Mouse (Mus musculus) C2C12 (cell line): Measurements from ENCODE around the gene Helb. TPM values are rescaled to one million over a fixed set of nuclear protein-coding genes. Genes with fewer than 3 reads are reported as not detected.

ENCODE experiments used
- H3K27me3 ChIP-seq: one replicate; pipeline ENCODE4 v1.6.1; 2011; ENCODE audit not compliant: control insufficient read depth, insufficient read depth, insufficient read length
- H3K36me3 ChIP-seq: one replicate; pipeline ENCODE4 v1.6.1; 2011; ENCODE audit not compliant: control insufficient read depth, insufficient read depth
- H3K4me3 ChIP-seq: one replicate; pipeline ENCODE4 v1.5.1; 2011; ENCODE audit warnings: mild to moderate bottlenecking, control low read depth; ENCODE audit not compliant: poor library complexity, insufficient read depth, severe bottlenecking
- H3K79me2 ChIP-seq: one replicate; pipeline ENCODE4 v1.6.1; 2011; ENCODE audit not compliant: control insufficient read depth, insufficient read depth
- H3K79me3 ChIP-seq: one replicate; pipeline ENCODE4 v1.6.1; 2011; ENCODE audit warnings: low read depth, control low read depth
- H3ac ChIP-seq: one replicate; pipeline ENCODE3; 2011; ENCODE audit warnings: low read depth; ENCODE audit not compliant: control insufficient read depth, insufficient read length
- CEBPB ChIP-seq: IDR thresholded peaks from one replicate; pipeline ENCODE4 v1.6.1; 2011; ENCODE audit warnings: low read depth, mild to moderate bottlenecking, control low read depth, moderate library complexity
- CTCF ChIP-seq: IDR thresholded peaks from one replicate; pipeline ENCODE4 v1.5.1; 2011; ENCODE audit not compliant: control insufficient read depth, insufficient read depth, insufficient read length
- FOSL1 ChIP-seq: IDR thresholded peaks from one replicate; pipeline ENCODE4 v1.8.0; 2011; ENCODE audit warnings: mild to moderate bottlenecking, low read length; ENCODE audit not compliant: poor library complexity, insufficient read depth, severe bottlenecking
- MAX ChIP-seq: IDR thresholded peaks from one replicate; pipeline ENCODE4 v1.6.1; 2011; ENCODE audit warnings: mild to moderate bottlenecking, control low read depth
- MYOD1 ChIP-seq: IDR thresholded peaks from one replicate; pipeline ENCODE4 v1.6.1; 2011; ENCODE audit warnings: low read depth; ENCODE audit not compliant: control insufficient read depth, insufficient read length
- MYOG ChIP-seq: IDR thresholded peaks from one replicate; pipeline ENCODE4 v1.6.1; 2011; ENCODE audit not compliant: control insufficient read depth, insufficient read length; ENCODE audit errors: extremely low read depth
- USF1 ChIP-seq: IDR thresholded peaks from one replicate; pipeline ENCODE4 v1.6.1; 2011; ENCODE audit warnings: low read depth, mild to moderate bottlenecking, control low read depth, moderate library complexity
- polyA plus RNA-seq: library from polyadenylated mRNA; unstranded; fragments of >200 nt; fragmentation: generic; extraction: Trizol; gene quantifications from one replicate; pipeline ENCODE4 v1.2.1, GENCODE M21; 2012; ENCODE audit warnings: missing spikeins

The Helb gene
- polyA plus RNA-seq, 1 experiment: 4.4 TPM

DNA sequence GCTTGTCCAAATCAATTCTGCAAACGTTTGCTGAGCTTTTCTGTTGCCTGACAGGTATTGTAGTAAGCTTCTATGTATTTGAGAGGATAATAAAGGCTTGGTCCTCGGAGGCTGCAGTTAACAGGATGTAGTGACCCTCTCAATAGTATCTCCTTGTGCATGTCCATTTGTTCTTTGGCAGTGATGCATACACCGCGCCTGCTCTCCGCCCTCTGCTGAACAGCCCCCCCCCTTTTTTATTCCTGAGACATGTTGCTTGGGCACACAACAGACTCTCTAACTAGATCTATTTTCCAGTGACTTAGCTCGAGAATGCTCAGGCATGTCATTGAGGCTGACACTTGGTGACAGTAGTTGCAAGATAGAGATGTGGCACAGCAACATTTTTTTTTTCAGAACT, 77.0 kb downstream of the Helb start:
- Histone ChIP-seq H3K79me2 (no peaks in the 10 kb centered on the region), H3K27me3 (peaks cover 6% of the 10 kb centered on the region), H3K4me3 (no peak overlapping the region), H3ac (no peak overlapping the region), H3K36me3 (no peaks in the 10 kb centered on the region), H3K79me3 (no peaks in the 10 kb centered on the region)
- TF ChIP-seq MYOD1: no peak
- TF ChIP-seq CEBPB: no peak
- TF ChIP-seq MAX: no peak
- TF ChIP-seq CTCF: no peak
- TF ChIP-seq USF1: no peak
- no peak for TF ChIP-seq MYOG
- TF ChIP-seq FOSL1: no peak

DNA sequence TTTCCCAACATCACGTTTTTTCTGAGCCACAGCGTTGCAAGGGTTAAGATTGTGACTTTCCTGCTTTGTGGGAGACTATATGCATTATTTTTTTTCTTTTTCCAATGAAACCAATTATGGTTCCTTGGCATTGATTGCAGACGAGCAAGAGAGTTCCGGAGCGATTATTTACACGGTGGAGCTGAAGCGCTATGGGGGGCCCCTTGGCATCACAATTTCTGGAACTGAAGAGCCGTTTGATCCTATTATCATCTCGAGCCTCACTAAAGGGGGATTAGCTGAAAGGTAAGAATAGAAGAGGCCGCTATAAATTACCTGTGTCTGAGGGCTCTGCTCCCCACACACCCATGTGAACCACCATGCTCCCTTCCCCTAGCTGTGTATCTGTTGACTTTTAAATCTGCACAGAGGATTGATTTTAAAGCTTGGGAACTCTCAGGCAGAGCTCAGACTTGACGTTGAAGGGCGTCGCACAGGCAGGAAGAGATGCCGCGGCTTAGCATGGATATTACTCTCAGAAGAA, 77.5 kb downstream of the Helb start:
- Histone ChIP-seq H3K27me3 (peaks cover 6% of the 10 kb centered on the region), H3K79me3 (no peaks in the 10 kb centered on the region), H3K4me3 (no peak overlapping the region), H3K36me3 (no peaks in the 10 kb centered on the region), H3ac (no peak overlapping the region), H3K79me2 (no peaks in the 10 kb centered on the region)
- no peak for TF ChIP-seq MYOG
- TF ChIP-seq MAX: no peak
- TF ChIP-seq CEBPB: no peak
- TF ChIP-seq USF1: no peak

DNA sequence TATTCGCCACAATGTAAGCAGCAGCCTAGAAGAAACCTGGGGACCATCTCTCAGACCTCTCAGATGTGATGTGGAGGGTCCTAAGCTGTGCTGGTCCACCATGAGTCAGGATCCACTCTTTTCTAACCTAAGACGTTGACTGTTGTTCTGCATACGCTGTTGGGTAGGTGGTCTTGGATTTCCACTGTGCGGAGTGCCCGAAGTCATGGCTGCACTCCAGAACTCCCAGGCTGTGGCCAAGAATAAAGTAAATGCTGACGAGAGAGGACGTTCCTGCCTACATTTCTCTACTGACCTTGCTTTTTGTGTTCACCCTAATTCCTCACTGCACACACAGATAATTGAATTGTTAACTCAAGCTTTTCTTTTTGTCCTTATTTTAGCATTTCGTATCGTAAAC, 78.9 kb downstream of the Helb start:
- H3K79me3 ChIP-seq: no peaks in the 10 kb centered on the region
- H3K27me3 ChIP-seq: peaks cover 6% of the 10 kb centered on the region
- H3K79me2 ChIP-seq: no peaks in the 10 kb centered on the region
- H3K4me3 ChIP-seq: no peak overlapping the region
- no peaks in the 10 kb centered on the region for H3K36me3 ChIP-seq
- TF ChIP-seq MYOG (no peak), MAX (no peak), USF1 (no peak), CEBPB (no peak), FOSL1 (no peak), CTCF (no peak)
- H3ac ChIP-seq: no peak overlapping the region

Other genes starting within 250 kb of the Helb start
- 97.3 TPM for gene Tmbim4, start 88.6 kb upstream of the Helb start, polyA plus RNA-seq
- 0.27 TPM for gene Irak3, start 89.1 kb upstream of the Helb start, polyA plus RNA-seq
- 40.0 TPM for gene Llph, start 114.1 kb upstream of the Helb start, polyA plus RNA-seq